ENCODE assay signal across 26 mouse cellular contexts in genomic region chr3:108887618-108887975, GRCm38 (mm10). TPM values are rescaled to one million over a fixed set of nuclear protein-coding genes. Genes with fewer than 3 reads are reported as not detected.
"Had no signal": no experiment of that assay in that cellular context is flagged by ENCODE, and none has a peak within 500 bp of the region (broad histone marks: within the 10 kb centered on the region; RNA-seq: fewer than 3 reads in every experiment).

No protein-coding gene starts in this region.

- H3K27me3 ChIP-seq: midbrain, embryonic 13.5 days; midbrain, embryonic 15.5 days; neural tube, embryonic 13.5 days; neural tube, embryonic 15.5 days had no signal

- H3K9ac ChIP-seq: lung, embryonic 14.5 days; midbrain, embryonic 13.5 days; midbrain, embryonic 15.5 days; neural tube, embryonic 13.5 days; neural tube, embryonic 15.5 days had no signal

- H3K27ac ChIP-seq: midbrain, embryonic 13.5 days; midbrain, embryonic 15.5 days; neural tube, embryonic 13.5 days; neural tube, embryonic 15.5 days had no signal

- H3K36me3 ChIP-seq: midbrain, embryonic 10.5 days; midbrain, embryonic 13.5 days; midbrain, embryonic 15.5 days; neural tube, embryonic 13.5 days; neural tube, embryonic 15.5 days had no signal

- H3K4me2 ChIP-seq: lung, embryonic 14.5 days; midbrain, embryonic 13.5 days; midbrain, embryonic 15.5 days; neural tube, embryonic 13.5 days; neural tube, embryonic 15.5 days had no signal

- H3K4me3 ChIP-seq: midbrain, embryonic 10.5 days; midbrain, embryonic 13.5 days; midbrain, embryonic 15.5 days; myocyte; neural tube, embryonic 13.5 days; neural tube, embryonic 15.5 days had no signal

- ATAC-seq: midbrain, embryonic 15.5 days had no signal

- H3K9me3 ChIP-seq: midbrain, embryonic 10.5 days; midbrain, embryonic 13.5 days; midbrain, embryonic 15.5 days; neural tube, embryonic 13.5 days; neural tube, embryonic 15.5 days had no signal

- DNase-seq: lung, adult 18-20 months; lung, embryonic 14.5 days; lung, postnatal 10 days; lung, postnatal 4 days; retina, postnatal 1 day; right cerebral cortex, adult 18-20 months; right cerebral cortex, postnatal 25 days; right cerebral cortex, postnatal 4 days; spleen, adult 18-20 months; thymus, adult 18-20 months; thymus, postnatal 14 days; thymus, postnatal 36 days had no signal

RNA-seq across cellular contexts. Expression of gene Fndc7, which starts 2.2 kb away (rescaled TPM):
- total RNA-seq: megakaryocyte-erythroid progenitor cell, adult 5-6 weeks had no signal
- polyA plus RNA-seq: midbrain, embryonic 13.5 days; neural tube, embryonic 11.5 days; neural tube, embryonic 13.5 days; stomach, embryonic 14.5 days had no signal

RNA-seq across cellular contexts. Expression of gene Henmt1, which starts 52.1 kb away (rescaled TPM):
- total RNA-seq: megakaryocyte-erythroid progenitor cell, adult 5-6 weeks had no signal
- polyA plus RNA-seq: myocyte; small intestine, adult 2 months had no signal

RNA-seq across cellular contexts. Expression of gene Gm9857, which starts 52.6 kb away (rescaled TPM):
- total RNA-seq: megakaryocyte, adult 5-6 weeks; megakaryocyte-erythroid progenitor cell, adult 5-6 weeks had no signal
- polyA plus RNA-seq: lung, embryonic 14.5 days; lung, embryonic 16.5 days; midbrain, embryonic 10.5 days; midbrain, embryonic 15.5 days; myocyte; neural tube, embryonic 11.5 days; neural tube, embryonic 13.5 days; neural tube, embryonic 15.5 days; small intestine, adult 2 months; stomach, embryonic 14.5 days; stomach, embryonic 16.5 days; thymus, postnatal 0 days had no signal
